Mouse (Mus musculus) lung, postnatal 0 days (tissue): ENCODE results near the gene 3110082I17Rik. TPM values are rescaled to one million over a fixed set of nuclear protein-coding genes. Genes with fewer than 3 reads are reported as not detected.

Source experiments
- ATAC-seq: fragments of 200-750 bp; cut with Nextera tagmentation; 2 replicates; pipeline ENCODE4 v1.8.0; 2017; ENCODE audit warnings: moderate library complexity
- DNase-seq: peaks from one replicate; pipeline ENCODE4 v3.0.0-alpha.2; 2016; ENCODE audit warnings: low spot score
- H3K27ac ChIP-seq: fragments of 300-500 bp; sonication (generic); 2 replicates; pipeline ENCODE4 v1.5.1; 2014; ENCODE audit warnings: antibody characterized with exemption, mild to moderate bottlenecking, low read length, mixed read lengths
- H3K27me3 ChIP-seq: fragments of 300-500 bp; sonication (generic); replicated peaks from 2 replicates; pipeline ENCODE4 v1.6.1; 2014; ENCODE audit warnings: low read length, mixed read lengths; ENCODE audit not compliant: insufficient read depth
- H3K36me3 ChIP-seq: fragments of 300-500 bp; sonication (generic); 2 replicates; pipeline ENCODE4 v1.6.1; 2014; ENCODE audit warnings: low read length, mixed read lengths; ENCODE audit not compliant: insufficient read depth
- H3K4me1 ChIP-seq: fragments of 300-500 bp; sonication (generic); 2 replicates; pipeline ENCODE4 v1.6.1; 2014; ENCODE audit warnings: antibody characterized with exemption, low read depth, low read length, mixed read lengths; ENCODE audit not compliant: insufficient read depth
- H3K4me2 ChIP-seq: fragments of 300-500 bp; sonication (generic); replicated peaks from 2 replicates; pipeline ENCODE4 v1.6.1; 2014; ENCODE audit warnings: low read depth, mild to moderate bottlenecking, low read length, moderate library complexity, mixed read lengths
- H3K4me3 ChIP-seq: fragments of 300-500 bp; sonication (generic); 2 replicates; pipeline ENCODE4 v1.5.1; 2014; ENCODE audit warnings: low read depth, low read length
- H3K9ac ChIP-seq: fragments of 300-500 bp; sonication (generic); replicated peaks from 2 replicates; pipeline ENCODE4 v1.6.1; 2014; ENCODE audit warnings: low read depth, mild to moderate bottlenecking
- H3K9me3 ChIP-seq: fragments of 300-500 bp; sonication (generic); 2 replicates; pipeline ENCODE4 v1.6.1; 2016; ENCODE audit warnings: low read length, mixed read lengths
- CTCF ChIP-seq: IDR thresholded peaks from 2 replicates; pipeline ENCODE4 v1.5.1; 2016; ENCODE audit warnings: antibody characterized with exemption, mild to moderate bottlenecking
- EP300 ChIP-seq: IDR thresholded peaks from 2 replicates; pipeline ENCODE4 v1.6.1; 2016; ENCODE audit warnings: antibody characterized with exemption, mild to moderate bottlenecking, control low read depth
- WGBS: fragments of 180-500 bp; shearing (Covaris S2); extraction: QIAGEN DNeasy Blood & Tissue Kit; methylation state at CpG from one replicate; pipeline ENCODE4 v1.1.7; 2014; 5-methylcytosine and 5-hydroxymethylcytosine counted together
- polyA plus RNA-seq: library from polyadenylated mRNA; unstranded; fragments of >200 nt; fragmentation: Nextera tagmentation; extraction: Ambion mirVana; gene quantifications from 2 replicates; pipeline ENCODE4 v1.2.1, GENCODE M21; 2015

Gene 3110082I17Rik
- polyA plus RNA-seq, 1 experiment from 2014 or later, result 16.1 TPM

GRCm38 (mm10) chr5:139351628-139352027 is 108.7 kb downstream of the 3110082I17Rik start:
- no peaks in the 10 kb centered on the region for H3K4me1 ChIP-seq
- TF ChIP-seq CTCF (no peak), EP300 (no peak)
- H3K9ac ChIP-seq, result no peak overlapping the region
- DNase-seq (no peak), ATAC-seq (no peak)
- no peaks in the 10 kb centered on the region for H3K9me3 ChIP-seq
- WGBS, result 40% methylated on average over 8 of the region's 8 CpGs
- no peaks in the 10 kb centered on the region for H3K27me3 ChIP-seq
- H3K36me3 ChIP-seq, result no peaks in the 10 kb centered on the region
- no peak overlapping the region for H3K27ac ChIP-seq
- H3K4me3 ChIP-seq, result no peak overlapping the region
- H3K4me2 ChIP-seq, result no peak overlapping the region

- DNase-seq (no peak), ATAC-seq (no peak)
- no peak within 1 kb of the TSS for H3K27ac ChIP-seq
- TF ChIP-seq CTCF (no peak), EP300 (no peak)
- H3K4me3 ChIP-seq, result no peak within 1 kb of the TSS
- no peaks in the 10 kb centered on the region for H3K27me3 ChIP-seq
- no peak within 1 kb of the TSS for H3K9ac ChIP-seq
- H3K4me1 ChIP-seq, result no peaks in the 10 kb centered on the region
- 50% methylated on average over 5 of the region's 5 CpGs for WGBS
- no peak within 1 kb of the TSS for H3K4me2 ChIP-seq
- no peaks in the 10 kb centered on the region for H3K36me3 ChIP-seq
- no peaks in the 10 kb centered on the region for H3K9me3 ChIP-seq
These were observed 109.2 kb downstream of the 3110082I17Rik start, which contains the start of gene Cox19 for GRCm38 (mm10) chr5:139351134-139351533. Cox19 (minus strand) TSS chr5:139351418.

GRCm38 (mm10) chr5:139349713-139350112 is 110.6 kb downstream of the 3110082I17Rik start:
- ATAC-seq, result no peak
- H3K27me3 ChIP-seq, result no peaks in the 10 kb centered on the region
- H3K9ac ChIP-seq, result no peak overlapping the region
- H3K4me3 ChIP-seq, result no peak overlapping the region
- TF ChIP-seq CTCF, result no peak
- TF ChIP-seq EP300, result no peak
- WGBS, result 66% methylated on average over 6 of the region's 6 CpGs
- H3K27ac ChIP-seq, result no peak overlapping the region
- H3K4me2 ChIP-seq, result no peak overlapping the region
- H3K4me1 ChIP-seq, result no peaks in the 10 kb centered on the region
- no peaks in the 10 kb centered on the region for H3K36me3 ChIP-seq
- H3K9me3 ChIP-seq, result no peaks in the 10 kb centered on the region
- no peak for DNase-seq

GRCm38 (mm10) chr5:139347225-139347624 is 113.1 kb downstream of the 3110082I17Rik start:
- no peaks in the 10 kb centered on the region for H3K27me3 ChIP-seq
- no peak overlapping the region for H3K4me2 ChIP-seq
- DNase-seq, result no peak
- no peak overlapping the region for H3K9ac ChIP-seq
- 33% methylated on average over 1 of the region's 1 CpGs for whole genome bisulfite sequencing
- H3K27ac ChIP-seq, result no peak overlapping the region
- H3K9me3 ChIP-seq, result no peaks in the 10 kb centered on the region
- TF ChIP-seq CTCF, result no peak
- TF ChIP-seq EP300, result no peak
- H3K36me3 ChIP-seq, result peaks cover 4% of the 10 kb centered on the region; the same call in 1 of the 2 replicates
- peaks cover 6% of the 10 kb centered on the region; the same call in 1 of the 2 replicates for H3K4me1 ChIP-seq
- no peak overlapping the region for H3K4me3 ChIP-seq
- ATAC-seq, result no peak

GRCm38 (mm10) chr5:139345364-139345714 is 115.0 kb downstream of the 3110082I17Rik start:
- H3K4me1 ChIP-seq, result peaks cover 6% of the 10 kb centered on the region; the same call in 1 of the 2 replicates
- ATAC-seq, result peak; percentile 22
- H3K4me3 ChIP-seq, result peak overlapping the region; percentile 74; the same call in 1 of the 2 replicates
- TF ChIP-seq EP300, result no peak
- TF ChIP-seq CTCF, result no peak
- no peak overlapping the region for H3K9ac ChIP-seq
- DNase-seq, result no peak
- 9% methylated on average over 5 of the region's 5 CpGs for WGBS
- no peaks in the 10 kb centered on the region for H3K27me3 ChIP-seq
- peak overlapping the region; percentile 95 for H3K4me2 ChIP-seq
- no peaks in the 10 kb centered on the region for H3K9me3 ChIP-seq
- H3K27ac ChIP-seq, result peak overlapping the region; percentile 22; the same call in 1 of the 2 replicates
- H3K36me3 ChIP-seq, result peaks cover 6% of the 10 kb centered on the region; the same call in 1 of the 2 replicates

GRCm38 (mm10) chr5:139344687-139345363 is 115.5 kb downstream of the 3110082I17Rik start:
- peak overlapping the region; percentile 74 for H3K4me3 ChIP-seq
- no peaks in the 10 kb centered on the region for H3K9me3 ChIP-seq
- under 1% methylated on average over 33 of the region's 33 CpGs for whole genome bisulfite sequencing
- DNase-seq, result peak; percentile 98
- H3K27ac ChIP-seq, result peak overlapping the region; percentile 84
- peak; percentile 97 for ATAC-seq
- peak overlapping the region; percentile 85 for H3K9ac ChIP-seq
- H3K4me2 ChIP-seq, result peak overlapping the region; percentile 95
- H3K4me1 ChIP-seq, result peaks cover 6% of the 10 kb centered on the region; the same call in 1 of the 2 replicates
- TF ChIP-seq EP300, result no peak
- no peak for TF ChIP-seq CTCF
- no peaks in the 10 kb centered on the region for H3K27me3 ChIP-seq
- H3K36me3 ChIP-seq, result peaks cover 6% of the 10 kb centered on the region; the same call in 1 of the 2 replicates
